Mouse (Mus musculus) myocyte (in vitro differentiated cells): ENCODE data around the gene Palm3.

Experiments
- CEBPB ChIP-seq: IDR thresholded peaks from 2 replicates; pipeline ENCODE4 v1.6.1; 2011; ENCODE audit warnings: mild to moderate bottlenecking, moderate library complexity; ENCODE audit not compliant: poor library complexity, insufficient read depth, severe bottlenecking
- E2F4 ChIP-seq: IDR thresholded peaks from one replicate; pipeline ENCODE4 v1.6.1; 2011; ENCODE audit warnings: mild to moderate bottlenecking, control low read depth, moderate library complexity; ENCODE audit not compliant: insufficient read depth
- MAX ChIP-seq: IDR thresholded peaks from one replicate; pipeline ENCODE4 v1.6.1; 2011; ENCODE audit warnings: low read depth, mild to moderate bottlenecking, control low read depth
- MYOD1 ChIP-seq, 3 experiments: IDR thresholded peaks; one replicate each; pipeline ENCODE4 v1.6.1; 2011; ENCODE audit warnings: control low read depth in 2 of 3, low read depth in 2 of 3, mild to moderate bottlenecking in 2 of 3, moderate library complexity in 1 of 3; ENCODE audit not compliant: insufficient read length in 2 of 3, control insufficient read depth in 1 of 3
- POLR2A ChIP-seq: IDR thresholded peaks from one replicate; pipeline ENCODE4 v1.6.1; 2011; ENCODE audit warnings: low read depth, mild to moderate bottlenecking, control low read depth, moderate library complexity; ENCODE audit not compliant: insufficient read length
- POLR2AphosphoS2 ChIP-seq: IDR thresholded peaks from one replicate; pipeline ENCODE4 v1.6.1; 2011; ENCODE audit warnings: low read depth, control low read depth; ENCODE audit not compliant: insufficient read length
- REST ChIP-seq: IDR thresholded peaks from one replicate; pipeline ENCODE4 v1.6.1; 2011; ENCODE audit warnings: mild to moderate bottlenecking, control low read depth, moderate library complexity; ENCODE audit not compliant: insufficient read depth, insufficient read length
- SRF ChIP-seq: IDR thresholded peaks from one replicate; pipeline ENCODE4 v1.6.1; 2011; ENCODE audit warnings: low read depth; ENCODE audit not compliant: control insufficient read depth, insufficient read length
- TCF12 ChIP-seq: IDR thresholded peaks from one replicate; pipeline ENCODE4 v1.6.1; 2011; ENCODE audit warnings: mild to moderate bottlenecking, control low read depth; ENCODE audit not compliant: poor library complexity, insufficient read depth, severe bottlenecking
- USF1 ChIP-seq: IDR thresholded peaks from one replicate; pipeline ENCODE4 v1.6.1; 2011; ENCODE audit warnings: low read depth, mild to moderate bottlenecking, control low read depth, moderate library complexity

DNA sequence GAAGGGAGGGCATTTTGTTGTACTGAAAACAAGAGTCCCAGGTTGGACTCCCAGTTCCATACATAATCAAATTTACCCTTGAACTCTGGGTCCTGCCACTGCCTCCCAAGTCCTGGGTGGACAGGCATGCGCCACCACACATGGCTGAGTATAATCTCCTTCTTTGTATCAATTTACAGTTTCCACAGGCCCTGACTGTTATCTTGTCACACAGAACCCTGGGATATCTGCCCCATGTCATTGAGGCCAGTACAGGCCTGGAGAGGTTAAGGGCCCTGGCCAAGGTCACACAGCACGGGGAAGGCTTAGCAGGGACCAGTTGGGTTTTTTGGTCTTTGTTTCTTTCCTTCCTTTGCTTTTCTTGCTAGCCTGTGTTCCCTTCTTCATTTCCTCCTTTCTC is 28.8 kb upstream of the Palm3 start:
- TF ChIP-seq POLR2A (no peak), USF1 (no peak), POLR2AphosphoS2 (no peak), CEBPB (no peak), E2F4 (no peak), SRF (no peak), REST (no peak), TCF12 (no peak), MAX (no peak), MYOD1 (IDR thresholded peaks at IDR 0.05; ENCODE audit: control insufficient read depth in 1 of 3, insufficient read length in 2 of 3, low read depth in 2 of 3) (no peak)
